Mouse (Mus musculus) MEL (cell line): ENCODE measurements around the gene Lpin3.

Experiments used
- CHD1 ChIP-seq: IDR thresholded peaks from 2 replicates; pipeline ENCODE4 v1.6.1; 2012; ENCODE audit warnings: low read depth, mild to moderate bottlenecking, inconsistent platforms, low read length, improper control_type of control experiment
- CTCF ChIP-seq, 3 experiments: IDR thresholded peaks in 2 of 3; conservative IDR thresholded peaks in 1 of 3; 2 replicates each; pipeline ENCODE4 v1.5.1; 2011 to 2012; ENCODE audit warnings: low read length in 3 of 3, low read depth in 2 of 3, mild to moderate bottlenecking in 2 of 3, improper control_type of control experiment in 1 of 3, inconsistent platforms in 1 of 3, mixed read lengths in 1 of 3, moderate library complexity in 1 of 3; ENCODE audit not compliant: control insufficient read depth in 1 of 3, insufficient read depth in 1 of 3, poor library complexity in 1 of 3, severe bottlenecking in 1 of 3
- ELF1 ChIP-seq: IDR thresholded peaks from 2 replicates; pipeline ENCODE4 v1.6.1; 2014; ENCODE audit warnings: low read depth, mild to moderate bottlenecking, inconsistent platforms, low read length, improper control_type of control experiment, moderate library complexity
- EP300 ChIP-seq, 2 experiments: IDR thresholded peaks; 2 replicates each; pipeline ENCODE4 v1.6.1; 2011; ENCODE audit warnings: improper control_type of control experiment in 2 of 2, low read length in 2 of 2, low read depth in 1 of 2, mild to moderate bottlenecking in 1 of 2
- ETS1 ChIP-seq: IDR thresholded peaks from 2 replicates; pipeline ENCODE4 v1.6.1; 2012; ENCODE audit warnings: low read depth, mild to moderate bottlenecking, inconsistent platforms, low read length, improper control_type of control experiment, moderate library complexity
- MEF2A ChIP-seq: IDR thresholded peaks from 2 replicates; pipeline ENCODE4 v1.6.1; 2014; ENCODE audit warnings: low read depth, mild to moderate bottlenecking, inconsistent platforms, low read length, improper control_type of control experiment; ENCODE audit not compliant: poor library complexity, insufficient replicate concordance, severe bottlenecking; ENCODE audit errors: extremely low read depth
- NRF1 ChIP-seq: IDR thresholded peaks from 2 replicates; pipeline ENCODE4 v1.6.1; 2014; ENCODE audit warnings: low read depth, mild to moderate bottlenecking, inconsistent platforms, low read length, improper control_type of control experiment, moderate library complexity; ENCODE audit not compliant: poor library complexity, insufficient read depth, severe bottlenecking
- POLR2A ChIP-seq, 2 experiments: IDR thresholded peaks; 2 replicates each; pipeline ENCODE4 v1.6.1; 2011 to 2012; ENCODE audit warnings: low read length in 2 of 2, mild to moderate bottlenecking in 2 of 2, control low read depth in 1 of 2, improper control_type of control experiment in 1 of 2, low read depth in 1 of 2, moderate library complexity in 1 of 2; ENCODE audit not compliant: control insufficient read depth in 1 of 2, insufficient read depth in 1 of 2, poor library complexity in 1 of 2
- TAL1 ChIP-seq: IDR thresholded peaks from 2 replicates; pipeline ENCODE4 v1.6.1; 2012; ENCODE audit warnings: mild to moderate bottlenecking, inconsistent platforms, low read length, moderate library complexity, mixed read lengths
- TCF12 ChIP-seq: IDR thresholded peaks from 2 replicates; pipeline ENCODE4 v1.6.1; 2014; ENCODE audit warnings: low read depth, mild to moderate bottlenecking, inconsistent platforms, low read length, improper control_type of control experiment, moderate library complexity
- USF1 ChIP-seq: IDR thresholded peaks from 2 replicates; pipeline ENCODE4 v1.6.1; 2014; ENCODE audit warnings: low read depth, mild to moderate bottlenecking, inconsistent platforms, low read length, improper control_type of control experiment, moderate library complexity
- ZKSCAN1 ChIP-seq: IDR thresholded peaks from 2 replicates; pipeline ENCODE4 v1.6.1; 2012; ENCODE audit warnings: low read depth, mild to moderate bottlenecking, inconsistent platforms, low read length, improper control_type of control experiment, moderate library complexity

DNA sequence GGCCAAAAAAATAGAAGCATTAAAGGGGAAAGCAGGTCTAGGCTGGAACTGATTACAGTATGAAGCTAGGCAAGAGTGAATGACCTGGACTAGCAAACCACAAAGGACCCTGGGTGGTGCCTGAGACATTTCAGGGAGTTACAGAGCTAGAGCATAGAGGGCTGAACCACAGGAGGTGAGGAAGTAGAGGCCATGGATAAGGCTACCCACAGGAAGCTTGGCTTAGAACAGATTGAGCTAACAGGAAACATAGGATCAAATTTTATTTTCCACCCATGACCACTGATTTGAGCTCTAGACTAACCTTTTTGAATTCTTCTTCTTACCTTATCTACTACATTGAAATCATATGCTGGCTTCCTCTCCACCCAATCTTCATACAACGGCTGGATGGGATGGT, 20.1 kb upstream of the Lpin3 start:
- no peak for TF ChIP-seq USF1
- TF ChIP-seq CHD1 = no peak
- peak; percentile 60 for TF ChIP-seq TAL1
- no peak for TF ChIP-seq CTCF (IDR thresholded peaks at IDR 0.05 in 2 of 3, conservative IDR thresholded peaks at IDR 0.05 in 1 of 3; ENCODE audit: control insufficient read depth in 1 of 3, insufficient read depth in 1 of 3, low read depth in 2 of 3, low read length in 3 of 3, poor library complexity in 1 of 3, severe bottlenecking in 1 of 3)
- no peak for TF ChIP-seq POLR2A (IDR thresholded peaks at IDR 0.05; ENCODE audit: control insufficient read depth in 1 of 2, insufficient read depth in 1 of 2, low read depth in 1 of 2, low read length in 2 of 2, poor library complexity in 1 of 2)
- TF ChIP-seq EP300 (IDR thresholded peaks at IDR 0.05; ENCODE audit: low read depth in 1 of 2, low read length in 2 of 2) = peak; percentile 67 to 71
- TF ChIP-seq ETS1 = no peak
- TF ChIP-seq MEF2A = no peak
- no peak for TF ChIP-seq NRF1
- no peak for TF ChIP-seq ZKSCAN1
- no peak for TF ChIP-seq ELF1
- peak; percentile 37; the same call in 1 of the 2 replicates for TF ChIP-seq TCF12
